Mouse (Mus musculus) monocyte, adult 2 months (primary cell): Measurements from ENCODE around the gene Trim39.
"Not testable (repeated sequence)": the region's sequence is repeated elsewhere in the genome, so short reads cannot be mapped to it uniquely, and the experiment has no call there.

ENCODE experiments used
- DNase-seq, 2 experiments: peaks; one replicate each; pipeline ENCODE4 v3.0.0; 2022; ENCODE audit warnings: low spot score in 2 of 2, low read depth in 1 of 2

The Trim39 gene

DNA sequence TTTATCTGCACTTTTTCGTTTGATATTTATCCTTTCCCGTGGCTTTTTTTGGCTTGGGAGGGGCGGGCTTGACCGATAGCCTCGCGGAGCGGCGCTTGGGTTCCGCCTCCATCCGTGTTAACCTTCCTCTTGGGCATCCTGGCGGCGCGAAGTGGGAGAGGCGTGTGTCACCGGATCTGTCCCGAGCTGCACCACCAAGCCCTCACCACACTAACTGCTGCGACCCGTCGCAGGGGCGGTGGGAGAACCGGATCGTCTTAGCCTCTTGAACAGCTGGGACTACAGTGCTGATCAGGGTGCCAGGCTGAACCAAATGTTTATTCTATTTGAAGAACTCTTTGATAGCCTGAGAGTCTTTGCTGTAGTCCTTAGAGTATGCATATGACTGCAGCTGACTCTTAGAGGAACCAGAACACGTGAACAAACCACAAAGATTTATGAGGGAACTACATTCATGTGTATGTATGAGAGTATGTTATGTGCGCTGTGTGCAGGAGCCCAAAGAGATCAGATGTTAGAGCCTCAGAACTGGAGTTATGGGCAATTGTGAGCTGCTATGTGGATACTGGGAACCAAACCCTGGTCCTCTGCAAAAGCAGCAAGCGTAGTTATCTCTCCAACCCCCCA lies 19.7 kb downstream of the Trim39 start:
- DNase-seq: peak; percentile 14 to 56

DNA sequence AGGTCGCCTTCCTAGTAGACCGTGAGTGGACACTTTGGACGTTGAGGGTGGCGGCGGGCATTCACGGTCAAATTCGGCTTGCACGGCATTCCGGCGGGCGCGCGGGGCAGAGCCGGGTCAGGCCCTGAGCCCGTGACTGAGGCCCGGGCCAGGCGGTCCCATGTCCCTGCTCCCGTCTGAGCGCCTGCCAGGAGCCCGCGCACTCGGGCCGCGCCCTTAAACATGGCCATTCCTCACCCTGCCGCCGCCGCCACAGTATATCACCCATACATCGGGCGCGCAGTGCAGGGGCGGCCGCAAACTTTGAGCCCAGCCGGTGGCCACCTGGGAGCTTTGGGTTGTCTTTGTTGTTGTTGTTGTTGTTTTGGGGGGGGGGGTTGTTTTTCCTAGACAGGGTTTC lies 23.2 kb downstream of the Trim39 start:
- DNase-seq: no peak

GRCm38 (mm10) chr17:36245741-36246140 lies 26.3 kb downstream of the Trim39 start:
- DNase-seq: no peak

DNA sequence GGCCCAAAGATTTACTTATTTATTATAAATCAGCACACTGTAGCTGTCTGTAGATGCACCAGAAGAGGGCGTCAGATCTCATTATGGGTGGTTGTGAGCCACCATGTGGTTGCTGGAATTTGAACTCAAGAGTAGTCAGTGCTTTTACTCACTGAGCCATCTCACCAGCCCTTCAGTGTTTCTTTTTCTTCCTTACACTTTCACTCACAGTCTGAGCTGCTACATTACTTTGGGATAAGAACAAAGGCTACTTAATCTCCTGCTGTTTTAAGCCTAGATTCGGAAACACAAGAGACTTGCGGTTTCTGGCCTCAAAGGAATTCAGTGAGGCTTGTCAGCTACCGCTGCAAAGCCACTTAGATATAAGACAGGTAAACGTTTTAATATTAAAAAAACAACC lies 28.0 kb downstream of the Trim39 start:
- no peak for DNase-seq

- DNase-seq: no peak
These were observed 31.3 kb downstream of the Trim39 start for GRCm38 (mm10) chr17:36240637-36241213.

GRCm38 (mm10) chr17:36237321-36237921 lies 34.6 kb downstream of the Trim39 start:
- no peak for DNase-seq

- not testable (repeated sequence) for DNase-seq
These were observed 36.7 kb downstream of the Trim39 start for GRCm38 (mm10) chr17:36235300-36235699.

DNA sequence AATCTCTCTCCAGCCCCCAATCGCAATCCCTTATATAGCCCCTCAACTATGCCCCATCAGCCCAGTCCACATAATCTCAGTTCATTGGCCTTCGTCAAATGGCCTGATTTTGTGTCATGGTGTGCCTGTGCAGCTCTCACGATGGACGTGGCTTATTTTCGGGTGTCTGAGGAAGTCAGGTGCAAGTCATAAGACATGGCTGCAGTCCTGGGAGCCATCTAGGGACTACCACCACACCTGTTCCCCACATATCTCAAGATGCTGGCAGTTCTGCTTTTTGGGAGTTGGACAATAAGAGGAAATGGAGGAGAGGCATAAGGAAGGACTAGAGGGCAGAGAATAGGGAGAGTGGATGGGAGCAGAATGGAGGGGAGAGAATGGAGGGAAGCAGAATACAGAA lies 38.5 kb downstream of the Trim39 start:
- DNase-seq: no peak

- DNase-seq: peak; percentile 19 to 64
These were observed 40.7 kb downstream of the Trim39 start for GRCm38 (mm10) chr17:36231318-36231717.

- DNase-seq: no peak
These were observed 43.0 kb downstream of the Trim39 start for GRCm38 (mm10) chr17:36229046-36229445.

GRCm38 (mm10) chr17:36226921-36227320 lies 45.1 kb downstream of the Trim39 start:
- no peak for DNase-seq

DNA sequence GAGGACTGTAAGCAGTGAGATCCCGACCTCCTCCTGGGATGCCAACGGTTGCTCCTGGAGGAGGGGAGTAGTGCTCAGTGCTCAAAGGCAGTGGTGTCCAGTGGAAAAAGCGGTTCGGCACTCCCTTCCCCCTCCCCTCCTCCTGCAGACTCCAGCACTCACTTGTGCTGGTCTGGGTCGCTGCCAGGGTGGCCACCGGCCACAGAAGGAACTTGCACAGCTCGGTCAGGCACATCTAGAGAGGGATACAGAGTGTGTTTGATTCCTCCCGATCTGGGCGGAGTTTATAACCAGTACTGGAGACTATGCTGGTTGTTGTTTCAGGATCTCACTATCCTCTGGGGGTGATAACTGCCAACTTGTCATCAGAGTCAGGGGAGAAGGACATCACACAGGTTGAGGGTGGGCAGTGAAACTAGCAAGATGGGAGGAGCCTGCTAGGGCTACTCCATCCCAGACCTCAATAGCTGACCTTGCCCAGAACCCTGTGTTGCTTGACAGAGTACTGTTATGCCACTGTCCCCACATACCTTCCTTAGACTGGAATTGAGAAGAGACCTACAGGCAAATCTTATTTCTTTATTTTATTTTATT lies 46.7 kb downstream of the Trim39 start:
- DNase-seq: no peak

GRCm38 (mm10) chr17:36224451-36224850 lies 47.6 kb downstream of the Trim39 start:
- DNase-seq: no peak

- no peak for DNase-seq
These were observed 53.4 kb downstream of the Trim39 start for GRCm38 (mm10) chr17:36218594-36219155.

DNA sequence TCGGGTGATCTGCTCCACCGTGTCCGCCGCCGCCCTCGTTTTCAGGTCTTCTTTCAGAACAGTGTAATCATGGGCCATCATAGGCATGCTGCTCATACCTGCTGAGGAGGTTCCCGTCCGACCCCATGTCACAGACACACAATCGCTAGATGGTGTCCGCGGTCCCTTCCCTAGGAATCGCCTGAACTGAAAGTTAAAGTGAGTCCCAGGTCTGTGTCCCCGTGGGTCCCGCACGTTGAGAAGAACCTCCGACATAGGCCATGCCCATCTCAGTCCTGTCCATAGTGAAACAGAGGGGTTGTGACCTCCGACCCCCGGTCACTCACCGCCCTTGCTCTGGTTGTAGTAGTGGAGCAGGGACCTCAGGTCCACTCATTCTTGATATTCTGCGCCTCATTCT lies 56.5 kb downstream of the Trim39 start:
- no peak for DNase-seq
